Mouse (Mus musculus) embryonic stem cell, embryonic (primary cell): ENCODE results near the gene Cdon.

Experiments
- CTCF ChIA-PET, 4 experiments: fragments of 300-600 bp in 2 of 4; fragments of 350-600 bp in 2 of 4; sonication (Branson Sonifier 250); formaldehyde crosslinking; loops; one replicate each; lab custom pipeline; 2022; ENCODE audit warnings: inconsistent platforms in 2 of 4; lab: Charles Lee
- POLR2A ChIA-PET, 4 experiments: fragments of 300-600 bp in 2 of 4; fragments of 350-600 bp in 2 of 4; sonication (Branson Sonifier 250); formaldehyde crosslinking; loops; one replicate each; lab custom pipeline; 2022; ENCODE audit warnings: antibody characterized with exemption in 4 of 4, inconsistent platforms in 1 of 4; lab: Charles Lee

Cdon gene

GRCm38 (mm10) chr9:35541488-35541887 lies 120.6 kb downstream of the Cdon start:
- ChIA-PET CTCF (interaction anchor here (0.6 to 2.9 kb wide), 45 partner anchors 10 to 1671 kb away, joined by 3 to 43 read pairs (median 4); partner anchors contain the start of genes Srpr (in 3 of the 4), Tirap (in 3 of the 4), Fam118b (in 1 of the 4) and Rpusd4 (in 1 of the 4)), POLR2A (interaction anchor here in 3 of 4 experiments (0.6 to 1.7 kb wide), 7 partner anchors 13 to 259 kb away, joined by 3 to 4 read pairs (median 3); no protein-coding TSS in a partner anchor)

- POLR2A ChIA-PET = interaction anchor here in 2 of 4 experiments (0.6 to 1.7 kb wide), 5 partner anchors 12 to 260 kb away, joined by 3 to 4 read pairs (median 3); no protein-coding TSS in a partner anchor
Measured at GRCm38 (mm10) chr9:35541941-35542340, 121.0 kb downstream of the Cdon start.

GRCm38 (mm10) chr9:35543099-35543860 lies 122.4 kb downstream of the Cdon start:
- ChIA-PET CTCF (interaction anchor here in 3 of 4 experiments (0.6 to 1.8 kb wide), 6 partner anchors 8 to 319 kb away, joined by 3 to 6 read pairs (median 3); no protein-coding TSS in a partner anchor), POLR2A (interaction anchor here in 1 of 4 experiments (1.3 to 1.5 kb wide), 2 partner anchors 15 to 16 kb away, joined by 4 to 5 read pairs; partner anchors contain the start of genes Ddx25 and Pus3)

More at GRCm38 (mm10) chr9:35541941-35542340, 121.0 kb downstream of the Cdon start:
- CTCF ChIA-PET = interaction anchor here in 3 of 4 experiments (0.6 to 2.9 kb wide), 28 partner anchors 10 to 680 kb away, joined by 3 to 43 read pairs (median 4); partner anchors contain the start of genes Srpr (in 3 of the 3) and Tirap (in 3 of the 3)

GRCm38 (mm10) chr9:35544666-35545065 lies 123.7 kb downstream of the Cdon start:
- CTCF ChIA-PET = interaction anchor here in 2 of 4 experiments (1.1 to 1.4 kb wide), 2 partner anchors 10 to 262 kb away, joined by 3 read pairs; no protein-coding TSS in a partner anchor
- POLR2A ChIA-PET = interaction anchor here in 1 of 4 experiments (1.3 kb wide), 1 partner anchor 262 kb away, joined by 3 read pairs; no protein-coding TSS in a partner anchor

- POLR2A ChIA-PET = interaction anchor here in 2 of 4 experiments (1.0 to 2.3 kb wide), 3 partner anchors 14 to 25 kb away, joined by 3 to 6 read pairs (median 4); partner anchors contain the start of genes Hyls1 (in 2 of the 2) and Pate2 (in 2 of the 2)
- CTCF ChIA-PET = interaction anchor here in 3 of 4 experiments (0.5 to 1.9 kb wide), 5 partner anchors 11 to 263 kb away, joined by 3 to 9 read pairs (median 3); no protein-coding TSS in a partner anchor
Measured at GRCm38 (mm10) chr9:35545704-35546103, 124.8 kb downstream of the Cdon start.

GRCm38 (mm10) chr9:35546745-35547144 lies 125.8 kb downstream of the Cdon start:
- CTCF ChIA-PET = interaction anchor here in 1 of 4 experiments (1.9 kb wide), 1 partner anchor 12 kb away, joined by 9 read pairs; no protein-coding TSS in a partner anchor
- POLR2A ChIA-PET = interaction anchor here in 2 of 4 experiments (1.3 to 2.3 kb wide), 2 partner anchors 13 to 23 kb away, joined by 4 to 6 read pairs; partner anchors contain the start of genes Hyls1 (in 1 of the 2) and Pate2 (in 1 of the 2)

- POLR2A ChIA-PET = interaction anchor here in 1 of 4 experiments (1.0 kb wide), 1 partner anchor 12 kb away, joined by 6 read pairs; no protein-coding TSS in a partner anchor
- CTCF ChIA-PET = no interaction called here
Measured at GRCm38 (mm10) chr9:35548455-35548854, 127.5 kb downstream of the Cdon start.

- ChIA-PET CTCF (no interaction called here), POLR2A (interaction anchor here in 3 of 4 experiments (0.7 to 1.0 kb wide), 5 partner anchors 14 to 1169 kb away, joined by 3 to 6 read pairs (median 4); partner anchors contain the start of genes Hyls1 (in 2 of the 3), Pate2 (in 2 of the 3), Fam118b (in 1 of the 3) and Rpusd4 (in 1 of the 3))
Measured at GRCm38 (mm10) chr9:35556494-35557102, 135.7 kb downstream of the Cdon start.
